Comparison of ENCODE assay signal across 9 mouse cellular contexts in the genomic region with DNA sequence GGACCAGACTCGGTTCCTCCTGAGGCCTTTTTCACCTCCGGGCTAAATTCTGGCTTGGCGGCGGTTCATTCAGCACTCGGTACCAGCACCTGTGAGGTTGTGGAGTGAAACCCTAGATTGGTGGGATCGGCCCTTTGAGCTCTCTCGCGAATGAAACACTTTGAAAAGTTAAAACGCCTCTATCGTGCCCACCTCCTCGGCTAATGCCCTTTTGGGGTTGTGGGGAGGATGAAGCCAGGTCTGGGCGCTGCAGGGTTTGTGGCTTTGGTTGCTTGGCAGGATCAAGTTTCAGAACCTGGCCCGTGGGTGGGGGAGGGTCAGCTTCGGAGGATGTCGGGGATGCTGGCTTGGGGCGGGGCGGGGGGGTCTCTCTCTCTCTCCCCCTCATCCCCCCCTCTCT. TPM values are rescaled to one million over a fixed set of nuclear protein-coding genes. Genes with fewer than 3 reads are reported as not detected.
DNase-seq lines count a peak whose midpoint lies in the region; ATAC-seq and TF ChIP-seq lines count a peak whose summit lies in the region.
"Had no signal": no experiment of that assay in that cellular context is flagged by ENCODE, and none has a peak within 500 bp of the region (broad histone marks: within the 10 kb centered on the region; RNA-seq: fewer than 3 reads in every experiment).

No protein-coding gene starts in this region.

- H3K36me3 ChIP-seq in embryonic facial prominence, embryonic 12.5 days = no peaks in the 10 kb centered on the region
- no peaks in the 10 kb centered on the region for H3K36me3 ChIP-seq in hindbrain, embryonic 12.5 days
- no peaks in the 10 kb centered on the region for H3K36me3 ChIP-seq in liver, embryonic 14.5 days (replicated peaks; ENCODE audit: control insufficient read depth, insufficient read depth, low read depth)
- H3K36me3 ChIP-seq in stomach, embryonic 14.5 days (ENCODE audit: control insufficient read depth, insufficient read depth, low read length) = no peaks in the 10 kb centered on the region

- peak overlapping the region; percentile 36 for H3K9ac ChIP-seq in embryonic facial prominence, embryonic 12.5 days
- peak overlapping the region; percentile 65 for H3K9ac ChIP-seq in hindbrain, embryonic 12.5 days
- H3K9ac ChIP-seq in liver, embryonic 14.5 days (replicated peaks) = peak overlapping the region; percentile 80
- H3K9ac ChIP-seq in stomach, embryonic 14.5 days (replicated peaks; ENCODE audit: low read depth, low read length) = peak overlapping the region; percentile 36; the same call in 1 of the 2 replicates

- no peak for TF ChIP-seq CTCF in liver, embryonic 14.5 days (IDR thresholded peaks at IDR 0.05; ENCODE audit: low read depth)

- DNase-seq in embryo, embryonic 11 days = peak; percentile 47
- DNase-seq in embryo, embryonic 10 days (ENCODE audit: low spot score) = no peak
- peak; percentile 55 for DNase-seq in 416B (ENCODE audit: low read depth)
- DNase-seq in liver, embryonic 14.5 days (ENCODE audit: low read depth in 3 of 3, low spot score in 3 of 3) = no peak
- no peak for DNase-seq in layer of hippocampus, adult 9-10 months (ENCODE audit: low spot score)

- no peak for TF ChIP-seq EP300 in liver, embryonic 14.5 days (IDR thresholded peaks at IDR 0.05; ENCODE audit: low read depth)

- H3K9me3 ChIP-seq in embryonic facial prominence, embryonic 12.5 days = no peaks in the 10 kb centered on the region
- H3K9me3 ChIP-seq in hindbrain, embryonic 12.5 days (replicated peaks) = no peaks in the 10 kb centered on the region
- no peaks in the 10 kb centered on the region for H3K9me3 ChIP-seq in liver, embryonic 14.5 days (ENCODE audit: control insufficient read depth, low read length)
- no peaks in the 10 kb centered on the region for H3K9me3 ChIP-seq in stomach, embryonic 14.5 days (ENCODE audit: control insufficient read depth, low read depth, low read length)

- 16% methylated on average over 17 of the region's 17 CpGs for WGBS in embryonic facial prominence, embryonic 12.5 days
- WGBS in hindbrain, embryonic 12.5 days = 39% methylated on average over 15 of the region's 17 CpGs
- WGBS in liver, embryonic 14.5 days (ENCODE audit: insufficient replicate concordance) = 15% methylated on average over 17 of the region's 17 CpGs
- WGBS in stomach, embryonic 14.5 days = 31% methylated on average over 17 of the region's 17 CpGs

- H3K4me3 ChIP-seq in embryonic facial prominence, embryonic 12.5 days = peak overlapping the region; percentile 52
- peak overlapping the region; percentile 52 for H3K4me3 ChIP-seq in hindbrain, embryonic 12.5 days
- H3K4me3 ChIP-seq in liver, embryonic 14.5 days (ENCODE audit: insufficient read depth in 1 of 2, low read depth in 2 of 2, low read length in 2 of 2) = peak overlapping the region; percentile 70 to 87
- H3K4me3 ChIP-seq in stomach, embryonic 14.5 days (ENCODE audit: low read depth, low read length) = peak overlapping the region; percentile 50

- no peaks in the 10 kb centered on the region for H3K4me1 ChIP-seq in embryonic facial prominence, embryonic 12.5 days
- H3K4me1 ChIP-seq in hindbrain, embryonic 12.5 days = no peaks in the 10 kb centered on the region
- H3K4me1 ChIP-seq in liver, embryonic 14.5 days (replicated peaks; ENCODE audit: control insufficient read depth in 2 of 2, insufficient read depth in 2 of 2, low read length in 1 of 2) = peaks cover 0 to 7% of the 10 kb centered on the region in 2 experiments; a peak in 1 of 4 replicates
- no peaks in the 10 kb centered on the region for H3K4me1 ChIP-seq in stomach, embryonic 14.5 days (ENCODE audit: control insufficient read depth, insufficient read depth, low read length)

- peak; percentile 44 for ATAC-seq in embryonic facial prominence, embryonic 12.5 days (ENCODE audit: insufficient number of reproducible peaks, insufficient read depth, low FRiP score, low TSS enrichment)
- no peak; the same call in 1 of the 2 replicates for ATAC-seq in hindbrain, embryonic 12.5 days (ENCODE audit: low FRiP score)
- ATAC-seq in liver, embryonic 14.5 days (ENCODE audit: insufficient read depth) = peak; percentile 8
- ATAC-seq in stomach, embryonic 14.5 days (ENCODE audit: insufficient number of reproducible peaks, insufficient read depth, low FRiP score, low read depth) = peak; percentile 24; the same call in 1 of the 2 replicates

- peaks cover 48% of the 10 kb centered on the region for H3K27me3 ChIP-seq in embryonic facial prominence, embryonic 12.5 days
- H3K27me3 ChIP-seq in hindbrain, embryonic 12.5 days = peaks cover 71% of the 10 kb centered on the region
- peaks cover 34% of the 10 kb centered on the region for H3K27me3 ChIP-seq in liver, embryonic 14.5 days (ENCODE audit: control insufficient read depth, insufficient read depth, low read length)
- H3K27me3 ChIP-seq in stomach, embryonic 14.5 days (ENCODE audit: control insufficient read depth, insufficient read depth, low read length) = 0 out of 2 replicates have a peak, but pooled peaks cover 4% of the 10 kb centered on the region

- H3K27ac ChIP-seq in embryonic facial prominence, embryonic 12.5 days = peak overlapping the region; percentile 60; the same call in 1 of the 2 replicates
- H3K27ac ChIP-seq in hindbrain, embryonic 12.5 days = peak overlapping the region; percentile 70
- H3K27ac ChIP-seq in liver, embryonic 14.5 days = no peak overlapping the region
- no peak overlapping the region for H3K27ac ChIP-seq in stomach, embryonic 14.5 days (ENCODE audit: low read length)

- H3K4me2 ChIP-seq in embryonic facial prominence, embryonic 12.5 days (replicated peaks) = peak overlapping the region; percentile 49
- peak overlapping the region; percentile 51 for H3K4me2 ChIP-seq in hindbrain, embryonic 12.5 days (replicated peaks)
- H3K4me2 ChIP-seq in liver, embryonic 14.5 days (ENCODE audit: low read depth) = peak overlapping the region; percentile 65
- H3K4me2 ChIP-seq in stomach, embryonic 14.5 days (replicated peaks; ENCODE audit: low read depth, low read length) = peak overlapping the region; percentile 35

RNA-seq across cellular contexts. Expression of a gene that starts 0.3 kb away (rescaled TPM):
- 92.1 and 93.4 TPM in 2 replicates for polyA plus RNA-seq in embryonic facial prominence, embryonic 12.5 days (2016; fragmentation: Nextera tagmentation; extraction: Ambion mirVana)
- polyA plus RNA-seq in hindbrain, embryonic 12.5 days (2016; fragmentation: Nextera tagmentation; extraction: Ambion mirVana) = 109 and 112 TPM in 2 replicates
- polyA plus RNA-seq in liver, embryonic 14.5 days (2012; rRNA removed) = 7.2 and 10.4 TPM in 2 replicates
- polyA plus RNA-seq in liver, embryonic 14.5 days (2014; fragmentation: Nextera tagmentation; extraction: Ambion mirVana) = 50.5 and 59.2 TPM in 2 replicates
- polyA plus RNA-seq in stomach, embryonic 14.5 days (2014; fragmentation: Nextera tagmentation; extraction: Ambion mirVana) = 75.0 and 77.3 TPM in 2 replicates

RNA-seq across cellular contexts. Expression of a gene that starts 0.7 kb away (rescaled TPM):
- 0.15 TPM in 1 of 2 replicates, not detected in the other for polyA plus RNA-seq in embryonic facial prominence, embryonic 12.5 days (2016; fragmentation: Nextera tagmentation; extraction: Ambion mirVana)
- polyA plus RNA-seq in hindbrain, embryonic 12.5 days (2016; fragmentation: Nextera tagmentation; extraction: Ambion mirVana) = 0.12 TPM in 1 of 2 replicates, not detected in the other
- polyA plus RNA-seq in liver, embryonic 14.5 days (2012; rRNA removed) = 0.01 TPM in 1 of 2 replicates, not detected in the other
- 0.08 TPM in 1 of 2 replicates, not detected in the other for polyA plus RNA-seq in liver, embryonic 14.5 days (2014; fragmentation: Nextera tagmentation; extraction: Ambion mirVana)
- polyA plus RNA-seq in stomach, embryonic 14.5 days (2014; fragmentation: Nextera tagmentation; extraction: Ambion mirVana) = 0.13 and 0.18 TPM in 2 replicates
- polyA plus RNA-seq: Patski had no signal

Comparison
In these comparisons a context has a peak if more than half of its experiments do, and no peak if none do; other contexts are left out.
1. DNase-seq: peak in embryo, embryonic 11 days (single experiment) and 416B (single experiment); none in embryo, embryonic 10 days (single experiment), liver, embryonic 14.5 days (0 of 3) and layer of hippocampus, adult 9-10 months (single experiment).
2. H3K27ac ChIP-seq: peak in embryonic facial prominence, embryonic 12.5 days (single experiment) and hindbrain, embryonic 12.5 days (single experiment); none in liver, embryonic 14.5 days (single experiment) and stomach, embryonic 14.5 days (single experiment).
3. Peak in every context shown above with its lines, with median percentiles within 50 percentile points of each other: H3K4me2 ChIP-seq, H3K4me3 ChIP-seq and H3K9ac ChIP-seq.